Mouse (Mus musculus) heart, postnatal 0 days (tissue): ENCODE data around the gene Gm10024. TPM values are rescaled to one million over a fixed set of nuclear protein-coding genes. Genes with fewer than 3 reads are reported as not detected.
"Not testable (repeated sequence)": the region's sequence is repeated elsewhere in the genome, so short reads cannot be mapped to it uniquely, and the experiment has no call there.

ENCODE experiments used
- ATAC-seq: fragments of 200-750 bp; cut with Nextera tagmentation; 2 replicates; pipeline ENCODE4 v1.8.0; 2017; ENCODE audit warnings: low read depth, moderate number of reproducible peaks, moderate library complexity; ENCODE audit not compliant: insufficient read depth
- DNase-seq: peaks from one replicate; pipeline ENCODE4 v3.0.0-alpha.2; 2016; ENCODE audit warnings: low spot score
- H3K27ac ChIP-seq: fragments of 300-500 bp; sonication (generic); 2 replicates; pipeline ENCODE4 v1.5.1; 2014; ENCODE audit warnings: low read depth, mild to moderate bottlenecking
- H3K27me3 ChIP-seq: fragments of 300-500 bp; sonication (generic); 2 replicates; pipeline ENCODE4 v1.6.1; 2014; ENCODE audit warnings: low read length, mixed read lengths; ENCODE audit not compliant: control insufficient read depth, insufficient read depth
- H3K36me3 ChIP-seq: fragments of 300-500 bp; sonication (generic); replicated peaks from 2 replicates; pipeline ENCODE4 v1.6.1; 2014; ENCODE audit warnings: low read length, mixed read lengths; ENCODE audit not compliant: control insufficient read depth, insufficient read depth
- H3K4me1 ChIP-seq: fragments of 300-500 bp; sonication (generic); 2 replicates; pipeline ENCODE4 v1.6.1; 2014; ENCODE audit warnings: antibody characterized with exemption; ENCODE audit not compliant: control insufficient read depth, insufficient read depth
- H3K4me2 ChIP-seq: fragments of 300-500 bp; sonication (generic); 2 replicates; pipeline ENCODE4 v1.6.1; 2014; ENCODE audit warnings: low read depth, mild to moderate bottlenecking, low read length, moderate library complexity
- H3K4me3 ChIP-seq: fragments of 300-500 bp; sonication (generic); 2 replicates; pipeline ENCODE4 v1.5.1; 2014; ENCODE audit warnings: low read depth, low read length
- H3K9ac ChIP-seq: fragments of 300-500 bp; sonication (generic); replicated peaks from 2 replicates; pipeline ENCODE4 v1.6.1; 2014; ENCODE audit warnings: low read depth, low read length, mixed read lengths
- H3K9me3 ChIP-seq: fragments of 300-500 bp; sonication (generic); replicated peaks from 2 replicates; pipeline ENCODE4 v1.6.1; 2016; ENCODE audit warnings: low read length; ENCODE audit not compliant: control insufficient read depth
- CTCF ChIP-seq: IDR thresholded peaks from 2 replicates; pipeline ENCODE4 v1.5.1; 2016; ENCODE audit warnings: antibody characterized with exemption, control low read depth, low read depth
- EP300 ChIP-seq: IDR thresholded peaks from 2 replicates; pipeline ENCODE4 v1.6.1; 2016; ENCODE audit warnings: antibody characterized with exemption, low read depth
- WGBS: fragments of 180-500 bp; shearing (Covaris S2); extraction: QIAGEN DNeasy Blood & Tissue Kit; methylation state at CpG from one replicate; pipeline ENCODE4 v1.1.7; 2014; 5-methylcytosine and 5-hydroxymethylcytosine counted together
- polyA plus RNA-seq: library from polyadenylated mRNA; unstranded; fragments of >200 nt; fragmentation: Nextera tagmentation; extraction: Ambion mirVana; gene quantifications from 2 replicates; pipeline ENCODE4 v1.2.1, GENCODE M21; 2015
- total RNA-seq: library from RNA; depleted of rRNA; stranded (reverse); fragments of >200 nt; gene quantifications from 2 replicates; pipeline ENCODE4 v1.2.3, GENCODE M21; 2014; ENCODE audit warnings: low replicate concordance; rRNA removed

The Gm10024 gene
- total RNA-seq: not detected in 2 replicates
- not detected in 2 replicates for polyA plus RNA-seq

GRCm38 (mm10) chr10:77711157-77711556 is at the start of gene Gm10024:
Gene Gm10024 (plus strand): TSS chr10:77711457.
- not testable (repeated sequence) for H3K4me3 ChIP-seq, H3K4me1 ChIP-seq, DNase-seq, H3K36me3 ChIP-seq, H3K27ac ChIP-seq, H3K4me2 ChIP-seq, ATAC-seq, H3K9me3 ChIP-seq, H3K27me3 ChIP-seq, H3K9ac ChIP-seq

GRCm38 (mm10) chr10:77663949-77664665 is 47.1 kb upstream of the Gm10024 start:
- Histone ChIP-seq H3K9me3 (no peaks in the 10 kb centered on the region), H3K27me3 (no peaks in the 10 kb centered on the region), H3K4me3 (no peak overlapping the region), H3K4me1 (no peaks in the 10 kb centered on the region), H3K9ac (no peak overlapping the region), H3K4me2 (no peak overlapping the region), H3K27ac (no peak overlapping the region), H3K36me3 (no peaks in the 10 kb centered on the region)
- no peak for ATAC-seq
- TF ChIP-seq CTCF: no peak
- no peak for TF ChIP-seq EP300
- no peak for DNase-seq
- 36% methylated on average over 43 of the region's 43 CpGs for WGBS

GRCm38 (mm10) chr10:77666342-77666741 is 44.9 kb upstream of the Gm10024 start:
- no peak for TF ChIP-seq CTCF
- no peak for TF ChIP-seq EP300
- H3K27ac ChIP-seq: no peak overlapping the region
- no peaks in the 10 kb centered on the region for H3K27me3 ChIP-seq
- no peaks in the 10 kb centered on the region for H3K9me3 ChIP-seq
- WGBS: 70% methylated on average over 8 of the region's 8 CpGs
- ATAC-seq (peak; percentile 36; the same call in 1 of the 2 replicates), DNase-seq (no peak)
- no peak overlapping the region for H3K9ac ChIP-seq
- no peak overlapping the region for H3K4me2 ChIP-seq
- no peaks in the 10 kb centered on the region for H3K36me3 ChIP-seq
- H3K4me1 ChIP-seq: no peaks in the 10 kb centered on the region
- no peak overlapping the region for H3K4me3 ChIP-seq

DNA sequence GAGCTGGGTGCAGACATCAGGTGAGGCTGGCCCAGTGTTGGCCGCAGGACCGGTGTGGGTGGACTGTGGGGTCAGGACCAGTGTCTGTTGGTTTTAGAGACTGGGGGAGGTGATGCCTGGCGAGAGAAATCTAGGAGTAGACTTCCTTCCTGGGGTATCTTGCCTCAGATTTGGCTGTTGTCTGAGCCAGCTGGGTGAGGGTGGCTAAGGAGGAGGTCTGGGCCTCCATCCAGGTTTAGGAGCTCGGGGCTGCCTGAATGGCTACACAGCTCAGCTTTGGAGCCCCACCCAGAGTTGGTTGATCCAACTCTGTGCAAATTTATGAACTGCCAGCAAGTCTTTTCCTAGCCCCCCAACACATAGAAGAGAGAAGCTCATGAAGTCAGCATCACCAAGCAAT is 43.9 kb upstream of the Gm10024 start:
- Histone ChIP-seq H3K4me1 (no peaks in the 10 kb centered on the region), H3K9ac (no peak overlapping the region), H3K27me3 (no peaks in the 10 kb centered on the region), H3K4me3 (no peak overlapping the region), H3K27ac (no peak overlapping the region), H3K4me2 (no peak overlapping the region), H3K9me3 (no peaks in the 10 kb centered on the region), H3K36me3 (no peaks in the 10 kb centered on the region)
- ATAC-seq (no peak), DNase-seq (no peak)
- TF ChIP-seq EP300 (no peak), CTCF (no peak)
- 59% methylated on average over 4 of the region's 4 CpGs for WGBS

DNA sequence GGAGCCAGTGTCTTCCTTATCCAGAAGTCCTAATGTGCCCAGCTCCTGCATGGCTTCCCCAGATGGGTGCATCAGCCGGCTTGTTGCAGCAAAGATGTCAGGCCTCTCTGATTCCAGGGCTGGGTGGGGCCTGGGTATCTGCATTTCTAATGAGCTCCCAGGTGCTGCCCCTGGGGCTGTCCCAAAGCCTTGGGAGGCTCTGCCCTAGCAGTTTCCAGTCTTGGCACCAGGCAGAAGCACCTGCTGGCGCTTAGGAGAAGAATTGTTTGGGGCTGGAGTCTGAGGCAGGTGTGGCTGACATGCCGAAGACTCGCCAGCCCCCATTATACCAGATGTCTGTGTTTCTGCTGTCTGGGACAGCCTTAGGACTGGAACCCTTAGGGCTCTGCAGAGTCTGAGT is 40.5 kb upstream of the Gm10024 start:
- H3K4me1 ChIP-seq: no peaks in the 10 kb centered on the region
- H3K4me3 ChIP-seq: no peak overlapping the region
- 81% methylated on average over 4 of the region's 4 CpGs for WGBS
- no peaks in the 10 kb centered on the region for H3K36me3 ChIP-seq
- H3K27ac ChIP-seq: no peak overlapping the region
- no peaks in the 10 kb centered on the region for H3K9me3 ChIP-seq
- DNase-seq: no peak
- no peak overlapping the region for H3K9ac ChIP-seq
- no peak for ATAC-seq
- no peak overlapping the region for H3K4me2 ChIP-seq
- TF ChIP-seq EP300 (no peak), CTCF (no peak)
- peaks cover 11% of the 10 kb centered on the region; the same call in 1 of the 2 replicates for H3K27me3 ChIP-seq

- Histone ChIP-seq H3K4me1 (no peaks in the 10 kb centered on the region), H3K27me3 (peaks cover 11% of the 10 kb centered on the region; the same call in 1 of the 2 replicates), H3K36me3 (no peaks in the 10 kb centered on the region), H3K9ac (no peak overlapping the region), H3K9me3 (no peaks in the 10 kb centered on the region), H3K4me3 (no peak overlapping the region), H3K4me2 (no peak overlapping the region), H3K27ac (no peak overlapping the region)
- TF ChIP-seq CTCF (no peak), EP300 (no peak)
- WGBS: 13% methylated on average over 4 of the region's 4 CpGs
- no peak for ATAC-seq
- no peak for DNase-seq
Measured at GRCm38 (mm10) chr10:77671519-77671918, 39.7 kb upstream of the Gm10024 start.
